Mouse (Mus musculus) T-helper 2 cell (primary cell): ENCODE measurements at regions not wholly inside any gene's neighbourhood (a gene's known extent, or its start where the extent isn't known, plus 50 kb on each side); places are given as distances from the start of the nearest gene placed in this dataset.

Source experiments
- in situ Hi-C: fragments of 300-600 bp; cut with MboI, MseI; formaldehyde crosslinking; loops from one replicate; pipeline ENCODE4 v1.15.1; 2025; ENCODE audit warnings: high pct_unique_total_duplicates

DNA sequence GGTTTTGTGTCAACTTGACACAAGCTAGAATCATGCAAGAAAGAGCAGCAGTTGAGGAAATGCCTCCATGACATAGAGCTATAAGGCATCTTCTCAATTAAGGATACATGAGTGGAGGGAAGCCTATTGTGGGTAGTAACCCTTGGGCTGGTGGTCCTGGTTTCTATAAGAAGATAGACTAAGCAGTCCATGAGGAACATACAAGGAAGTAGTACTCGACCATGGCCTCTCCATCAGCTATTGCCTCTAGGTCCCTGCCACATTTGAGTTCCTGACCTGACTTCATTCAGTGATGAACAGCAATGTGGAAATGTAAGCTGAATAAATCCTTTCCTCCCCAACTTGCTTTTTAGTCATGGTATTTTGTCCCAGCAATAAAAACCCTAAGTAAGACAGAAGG is 51.2 kb upstream of the Hsf2 start:
- in situ Hi-C loops, result loop anchor here (5.0 to 25.0 kb wide), 5 partner anchors 422 to 1577 kb away; partner anchors contain the start of gene AW822073
